Mouse (Mus musculus) hindbrain, embryonic 12.5 days (tissue): ENCODE results near the gene Grin2c. TPM values are rescaled to one million over a fixed set of nuclear protein-coding genes. Genes with fewer than 3 reads are reported as not detected.

ENCODE experiments used
- ATAC-seq: fragments of 200-750 bp; cut with Nextera tagmentation; 2 replicates; pipeline ENCODE4 v1.8.0; 2017; ENCODE audit warnings: moderate TSS enrichment; ENCODE audit not compliant: low FRiP score
- H3K27ac ChIP-seq: fragments of 300-500 bp; sonication (generic); 2 replicates; pipeline ENCODE4 v1.5.1; 2016; ENCODE audit warnings: mild to moderate bottlenecking
- H3K27me3 ChIP-seq: fragments of 300-500 bp; sonication (generic); 2 replicates; pipeline ENCODE4 v1.6.1; 2016; ENCODE audit warnings: mild to moderate bottlenecking
- H3K36me3 ChIP-seq: fragments of 300-500 bp; sonication (generic); 2 replicates; pipeline ENCODE4 v1.6.1; 2016; ENCODE audit warnings: mild to moderate bottlenecking
- H3K4me1 ChIP-seq: fragments of 300-500 bp; sonication (generic); 2 replicates; pipeline ENCODE4 v1.6.1; 2016
- H3K4me2 ChIP-seq: fragments of 300-500 bp; sonication (generic); replicated peaks from 2 replicates; pipeline ENCODE4 v1.6.1; 2016; ENCODE audit warnings: mild to moderate bottlenecking
- H3K4me3 ChIP-seq: fragments of 300-500 bp; sonication (generic); 2 replicates; pipeline ENCODE4 v1.5.1; 2016; ENCODE audit warnings: mild to moderate bottlenecking
- H3K9ac ChIP-seq: fragments of 300-500 bp; sonication (generic); 2 replicates; pipeline ENCODE4 v1.6.1; 2016; ENCODE audit warnings: mild to moderate bottlenecking, moderate library complexity
- H3K9me3 ChIP-seq: fragments of 300-500 bp; sonication (generic); replicated peaks from 2 replicates; pipeline ENCODE4 v1.6.1; 2016; ENCODE audit warnings: mild to moderate bottlenecking
- WGBS: fragments of 180-500 bp; shearing (Covaris S2); methylation state at CpG from one replicate; pipeline ENCODE4 v1.1.7; 2016; 5-methylcytosine and 5-hydroxymethylcytosine counted together
- polyA plus RNA-seq: library from polyadenylated mRNA; unstranded; fragments of >200 nt; fragmentation: Nextera tagmentation; extraction: Ambion mirVana; gene quantifications from 2 replicates; pipeline ENCODE4 v1.2.1, GENCODE M21; 2016

The Grin2c gene
- polyA plus RNA-seq, 1 experiment from 2014 or later, result 0.57 TPM

DNA sequence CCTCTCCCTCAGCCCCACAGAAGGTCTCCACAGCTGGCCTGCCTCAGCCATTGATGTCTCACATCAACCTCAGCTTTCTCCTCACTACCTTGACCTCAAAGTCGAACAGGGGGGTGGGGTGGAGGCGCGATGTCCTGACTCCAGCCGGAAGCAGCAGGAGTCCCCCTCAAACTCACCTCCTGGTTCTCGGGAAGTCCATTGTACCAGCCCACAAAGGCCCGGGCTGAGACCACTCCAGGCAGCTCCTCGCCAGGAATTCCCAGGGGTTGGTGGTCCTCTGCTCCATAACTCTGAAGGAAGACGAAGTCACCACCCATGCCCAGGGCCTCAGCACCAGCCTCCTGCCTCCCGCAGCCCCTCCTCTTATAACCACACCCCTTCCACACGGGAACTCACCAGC is 4.4 kb upstream of the Grin2c start:
- Histone ChIP-seq H3K36me3 (peaks cover 15% of the 10 kb centered on the region; the same call in 1 of the 2 replicates), H3K9ac (no peak overlapping the region), H3K4me1 (peaks cover 31% of the 10 kb centered on the region), H3K4me3 (no peak overlapping the region), H3K27ac (no peak overlapping the region), H3K9me3 (no peaks in the 10 kb centered on the region), H3K4me2 (no peak overlapping the region), H3K27me3 (peaks cover 34% of the 10 kb centered on the region)
- 72% methylated on average over 10 of the region's 10 CpGs for WGBS
- ATAC-seq, result no peak

DNA sequence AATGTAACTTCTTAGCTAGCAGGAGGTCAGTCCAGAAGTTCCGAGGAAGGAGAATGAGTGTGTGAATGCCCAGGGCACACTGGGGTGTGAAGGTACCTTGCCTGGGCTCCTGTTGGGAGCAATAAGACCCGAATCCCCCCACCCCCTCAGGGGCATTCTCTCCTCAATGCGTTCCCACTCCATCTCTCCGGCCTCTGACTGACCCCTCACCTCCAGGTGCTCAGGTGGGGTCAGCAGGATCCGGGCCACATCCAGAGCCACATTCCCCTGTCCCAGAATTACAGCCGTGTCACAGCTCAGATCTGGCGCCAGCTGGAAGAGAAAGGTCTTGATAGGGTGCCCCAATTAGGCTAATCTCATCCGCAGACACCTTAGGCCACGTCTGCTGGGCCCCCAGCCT is 4.0 kb upstream of the Grin2c start:
- Histone ChIP-seq H3K9ac (no peak overlapping the region), H3K27me3 (peaks cover 39% of the 10 kb centered on the region), H3K4me3 (no peak overlapping the region), H3K4me1 (peaks cover 31% of the 10 kb centered on the region), H3K4me2 (no peak overlapping the region), H3K27ac (no peak overlapping the region), H3K36me3 (peaks cover 15% of the 10 kb centered on the region; the same call in 1 of the 2 replicates), H3K9me3 (no peaks in the 10 kb centered on the region)
- 87% methylated on average over 9 of the region's 9 CpGs for WGBS
- no peak for ATAC-seq

DNA sequence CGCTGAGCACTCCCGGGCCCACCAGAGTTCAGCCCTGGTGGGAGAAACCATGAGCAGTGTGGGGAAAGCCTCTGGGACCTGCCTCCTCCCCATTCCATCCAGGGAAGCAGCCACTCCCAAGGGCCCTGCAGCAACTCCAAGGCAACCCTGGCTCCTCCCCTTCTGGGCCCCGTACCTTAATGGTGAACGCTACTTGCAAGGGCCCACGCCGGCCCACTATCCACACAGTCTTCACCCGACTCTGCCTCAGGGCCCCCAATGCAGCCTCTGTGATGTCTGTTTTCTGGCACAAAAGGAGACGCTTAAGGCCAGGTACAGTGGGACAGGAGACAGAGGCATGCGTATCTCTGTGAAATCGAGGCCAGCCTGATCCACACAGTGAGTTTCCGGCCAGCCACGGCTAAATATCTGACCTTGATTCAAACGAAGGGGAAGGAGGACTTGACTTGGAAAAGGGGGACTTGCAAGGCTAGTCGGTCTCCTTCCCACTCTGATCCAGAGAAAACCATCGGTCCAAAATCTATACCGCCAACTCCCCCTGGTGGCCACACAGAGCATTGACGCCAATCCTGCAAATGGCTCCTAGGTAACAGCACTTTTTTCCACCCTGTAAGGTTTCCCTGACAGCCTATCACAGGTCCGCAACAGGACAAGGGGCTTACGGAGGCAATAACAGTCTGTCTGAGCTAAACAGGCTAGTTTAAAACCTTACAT is 3.3 kb upstream of the Grin2c start:
- Histone ChIP-seq H3K27ac (no peak overlapping the region), H3K4me1 (peaks cover 30% of the 10 kb centered on the region), H3K36me3 (peaks cover 15% of the 10 kb centered on the region; the same call in 1 of the 2 replicates), H3K4me2 (no peak overlapping the region), H3K27me3 (peaks cover 46% of the 10 kb centered on the region), H3K9me3 (no peaks in the 10 kb centered on the region), H3K9ac (no peak overlapping the region), H3K4me3 (no peak overlapping the region)
- 36% methylated on average over 19 of the region's 19 CpGs for WGBS
- ATAC-seq, result no peak

DNA sequence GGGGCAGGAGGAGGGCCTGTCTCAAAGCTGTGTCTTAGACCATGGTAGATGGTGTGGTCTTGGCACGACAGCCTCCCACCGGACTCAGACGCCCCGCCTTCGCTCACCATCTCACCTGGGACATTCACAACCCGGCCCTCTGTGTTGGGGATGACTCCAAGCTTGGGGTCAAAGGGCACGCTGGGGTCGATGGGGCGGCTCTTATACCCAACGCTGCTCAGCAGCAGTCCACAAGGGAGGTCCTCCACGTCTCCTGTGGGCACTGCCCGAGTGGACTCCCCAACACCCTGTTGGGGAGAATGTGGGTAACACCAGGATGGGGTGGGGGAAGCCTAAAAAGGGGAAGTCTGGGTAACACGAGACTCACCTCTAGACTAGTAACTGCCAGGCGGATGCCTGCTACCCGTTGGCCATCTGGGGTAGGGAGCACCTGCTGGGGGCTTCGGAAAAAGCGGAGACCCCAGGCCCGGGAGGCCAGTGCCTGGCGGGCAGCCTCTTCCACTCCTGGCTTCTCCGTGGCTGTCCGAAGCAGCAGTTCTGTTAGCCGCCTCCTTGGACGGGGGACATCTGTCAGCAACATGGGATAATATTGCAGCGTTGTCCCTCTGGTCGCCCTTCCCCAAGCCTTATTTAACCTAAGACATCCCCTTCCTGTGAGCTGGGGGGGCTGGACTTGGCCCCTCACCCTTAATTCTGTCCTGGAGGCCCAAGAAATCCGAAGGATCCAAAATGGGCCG is 2.5 kb upstream of the Grin2c start:
- Histone ChIP-seq H3K36me3 (peaks cover 15% of the 10 kb centered on the region; the same call in 1 of the 2 replicates), H3K27me3 (peaks cover 54% of the 10 kb centered on the region), H3K9ac (no peak overlapping the region; the same call in 1 of the 2 replicates), H3K9me3 (no peaks in the 10 kb centered on the region), H3K4me3 (no peak overlapping the region), H3K4me2 (no peak overlapping the region), H3K27ac (no peak overlapping the region), H3K4me1 (peaks cover 32% of the 10 kb centered on the region)
- 86% methylated on average over 25 of the region's 27 CpGs for WGBS
- no peak for ATAC-seq

DNA sequence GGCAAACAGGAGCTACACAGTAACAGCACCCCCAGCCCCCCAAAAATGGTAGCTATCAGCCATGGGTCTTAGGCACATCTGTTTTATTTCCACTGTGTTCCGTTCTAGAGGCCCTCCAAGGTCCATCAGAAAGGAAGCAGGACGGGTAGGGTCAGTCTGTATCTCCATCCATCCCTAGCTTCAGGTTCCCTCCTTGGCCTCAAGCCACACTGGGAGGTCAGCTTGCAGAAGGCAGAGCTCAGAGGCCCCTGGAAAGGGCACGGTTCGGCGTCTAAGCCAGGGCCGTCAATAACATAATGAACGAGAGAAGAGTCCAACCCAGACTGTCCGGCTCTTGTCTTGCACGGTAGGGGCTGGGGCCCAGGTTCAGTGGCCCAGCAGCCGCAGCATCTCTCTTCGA is 915 bp upstream of the Grin2c start:
- Histone ChIP-seq H3K27me3 (peaks cover 69% of the 10 kb centered on the region), H3K9ac (no peak overlapping the region), H3K4me3 (no peak overlapping the region), H3K9me3 (no peaks in the 10 kb centered on the region), H3K4me1 (peaks cover 32% of the 10 kb centered on the region), H3K27ac (no peak overlapping the region), H3K36me3 (peaks cover 15% of the 10 kb centered on the region; the same call in 1 of the 2 replicates), H3K4me2 (no peak overlapping the region)
- ATAC-seq, result no peak
- WGBS, result 63% methylated on average over 11 of the region's 11 CpGs

DNA sequence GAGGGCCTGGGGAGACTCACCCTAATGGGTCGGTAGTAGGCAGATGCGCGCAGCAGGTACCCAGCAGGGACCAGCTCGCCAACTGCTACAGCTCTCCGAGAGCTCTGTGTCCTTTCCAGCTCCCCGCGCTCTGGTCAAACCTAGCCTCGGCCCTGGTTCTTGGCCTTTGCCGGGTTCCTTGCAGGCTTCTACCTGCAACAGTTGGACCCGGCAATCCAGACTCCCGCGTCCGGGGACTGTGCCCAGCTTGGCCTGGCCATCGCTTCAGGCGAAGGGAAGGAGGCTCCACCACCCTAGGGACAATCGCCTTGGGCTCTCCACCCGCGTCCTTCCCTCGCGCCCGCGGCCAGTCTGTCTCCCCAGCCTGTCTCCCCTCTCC is 654 bp downstream of the Grin2c start:
- peak overlapping the region; percentile 35 for H3K4me3 ChIP-seq
- ATAC-seq, result no peak
- 2% methylated on average over 22 of the region's 22 CpGs for WGBS
- H3K4me1 ChIP-seq, result peaks cover 32% of the 10 kb centered on the region
- peak overlapping the region; percentile 55; the same call in 1 of the 2 replicates for H3K9ac ChIP-seq
- H3K36me3 ChIP-seq, result peaks cover 15% of the 10 kb centered on the region; the same call in 1 of the 2 replicates
- peaks cover 85% of the 10 kb centered on the region for H3K27me3 ChIP-seq
- H3K27ac ChIP-seq, result no peak overlapping the region
- H3K4me2 ChIP-seq, result peak overlapping the region; percentile 60
- no peaks in the 10 kb centered on the region for H3K9me3 ChIP-seq

DNA sequence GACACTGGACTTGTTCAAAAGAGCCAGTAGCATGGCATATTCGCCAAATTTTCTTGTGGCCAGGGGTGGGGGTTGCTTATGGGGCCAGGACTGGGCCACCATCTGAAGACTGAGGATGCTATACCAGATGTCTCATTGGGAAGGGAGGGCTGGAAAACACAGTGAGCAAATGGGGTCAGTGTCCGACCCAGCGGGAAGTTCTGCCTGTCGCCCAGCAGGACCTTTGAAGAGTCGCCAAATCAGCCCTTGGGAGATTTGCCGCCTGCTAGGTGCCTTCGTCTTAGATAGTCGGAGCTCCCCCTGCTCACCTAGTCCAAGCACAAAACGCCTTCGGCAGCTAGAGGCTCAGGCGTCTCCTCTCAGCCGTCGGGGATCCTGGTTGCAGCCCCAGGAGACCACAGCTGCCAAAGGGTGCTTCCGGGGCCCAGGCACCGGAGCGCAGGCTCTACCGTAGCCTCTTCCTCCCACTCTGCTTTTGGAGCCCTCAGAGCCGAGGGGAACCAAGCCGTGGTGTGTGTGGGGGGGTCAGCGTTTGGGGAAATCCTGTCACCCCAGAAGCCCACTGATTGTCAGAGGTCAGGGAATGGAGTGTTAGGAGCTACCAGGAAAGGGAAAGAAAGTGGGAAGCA is 1.2 kb downstream of the Grin2c start:
- Histone ChIP-seq H3K36me3 (peaks cover 15% of the 10 kb centered on the region; the same call in 1 of the 2 replicates), H3K9me3 (no peaks in the 10 kb centered on the region), H3K4me3 (no peak overlapping the region; the same call in 1 of the 2 replicates), H3K9ac (no peak overlapping the region), H3K27ac (no peak overlapping the region), H3K4me1 (peaks cover 32% of the 10 kb centered on the region), H3K27me3 (peaks cover 90% of the 10 kb centered on the region), H3K4me2 (peak overlapping the region; percentile 60)
- no peak for ATAC-seq
- WGBS, result 5% methylated on average over 20 of the region's 20 CpGs

DNA sequence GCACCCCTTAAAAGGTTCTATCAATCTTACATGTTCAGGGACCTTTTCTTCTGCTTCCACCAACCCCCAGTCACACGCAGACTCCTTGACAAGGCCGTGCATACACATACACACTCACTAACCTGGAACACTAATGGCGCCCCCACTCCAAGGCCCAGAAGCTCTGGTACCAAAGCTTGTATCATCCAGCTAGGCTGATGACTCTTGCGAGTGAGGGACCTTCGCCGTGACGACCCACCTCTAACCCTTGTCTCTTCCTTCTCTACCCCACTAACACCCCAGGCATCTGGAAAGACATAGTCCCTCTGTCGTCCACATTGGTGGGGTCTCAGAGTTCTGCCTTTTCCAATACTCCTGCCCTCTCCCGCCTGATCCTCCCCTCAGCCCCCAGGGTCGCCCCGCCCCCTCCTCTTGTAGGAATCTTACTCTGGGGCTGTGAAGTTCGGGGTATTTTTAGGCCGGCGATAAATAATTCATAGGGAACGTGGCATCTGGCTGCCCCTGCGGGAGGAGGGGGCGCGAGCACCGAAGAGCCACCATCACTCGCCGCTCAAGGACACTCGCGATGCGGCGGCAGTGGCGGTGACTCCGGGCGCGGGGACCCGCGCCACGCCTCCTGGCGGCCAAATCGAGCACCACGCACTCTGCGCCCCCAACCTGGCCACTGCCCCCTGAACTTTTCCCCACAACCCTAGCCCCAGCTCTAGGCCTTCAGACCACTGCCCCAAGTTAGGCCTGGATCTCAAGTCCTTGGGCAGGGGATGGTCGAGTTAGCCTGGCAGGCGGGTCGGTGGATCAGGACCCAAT is 2.0 kb downstream of the Grin2c start:
- H3K9ac ChIP-seq, result 0 out of 2 replicates have a peak overlapping the region, but pooled peaks have one; percentile 23
- WGBS, result 6% methylated on average over 38 of the region's 39 CpGs
- peak; percentile 26; the same call in 1 of the 2 replicates for ATAC-seq

DNA sequence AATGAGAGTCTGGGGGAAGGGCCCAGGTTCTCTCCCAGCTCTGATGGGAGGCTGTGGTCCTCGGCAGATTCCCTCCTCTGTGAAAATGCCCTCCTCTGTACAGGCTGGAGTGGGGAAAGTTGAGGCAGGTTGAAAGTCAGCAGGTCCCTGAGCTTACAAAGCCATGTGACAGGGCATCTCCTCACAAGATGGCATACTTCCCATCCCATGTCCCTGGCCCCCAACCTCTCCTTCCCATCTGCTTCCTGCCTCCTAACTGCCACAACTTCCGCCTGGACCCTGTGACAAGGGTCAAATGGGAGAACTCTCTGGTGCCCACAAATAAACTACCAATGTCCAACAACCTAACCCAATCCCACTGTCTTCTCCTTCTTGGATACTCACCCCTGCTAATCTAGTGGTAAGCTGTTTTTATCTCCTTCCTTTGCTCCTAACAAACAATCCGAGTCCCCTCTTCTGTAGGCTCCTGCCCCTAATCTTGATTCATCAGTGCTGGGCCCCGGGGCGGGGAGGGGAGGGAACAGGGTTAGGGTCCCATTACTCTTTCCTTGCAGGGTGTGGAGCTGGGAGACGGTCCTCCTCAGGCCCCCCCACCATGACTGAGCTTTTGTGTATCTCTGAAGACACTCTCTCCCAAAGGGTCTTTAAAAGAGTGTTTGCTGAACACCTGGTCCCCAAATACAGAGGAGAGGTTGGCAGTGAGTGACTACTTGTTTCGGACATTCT is 2.7 kb downstream of the Grin2c start:
- H3K9me3 ChIP-seq, result no peaks in the 10 kb centered on the region
- H3K4me2 ChIP-seq, result no peak overlapping the region
- H3K4me3 ChIP-seq, result no peak overlapping the region
- no peak overlapping the region for H3K9ac ChIP-seq
- H3K27me3 ChIP-seq, result peaks cover 99% of the 10 kb centered on the region
- H3K27ac ChIP-seq, result no peak overlapping the region
- peaks cover 11% of the 10 kb centered on the region; the same call in 1 of the 2 replicates for H3K36me3 ChIP-seq
- ATAC-seq, result no peak
- peaks cover 28% of the 10 kb centered on the region for H3K4me1 ChIP-seq
- 71% methylated on average over 7 of the region's 7 CpGs for WGBS

More for the DNA sequence above, 2.0 kb downstream of the Grin2c start:
- H3K27me3 ChIP-seq, result peaks cover 98% of the 10 kb centered on the region
- peak overlapping the region; percentile 21 for H3K4me3 ChIP-seq
- H3K4me2 ChIP-seq, result peak overlapping the region; percentile 50
- peaks cover 30% of the 10 kb centered on the region for H3K4me1 ChIP-seq
- no peak overlapping the region for H3K27ac ChIP-seq
- H3K36me3 ChIP-seq, result peaks cover 15% of the 10 kb centered on the region; the same call in 1 of the 2 replicates
- no peaks in the 10 kb centered on the region for H3K9me3 ChIP-seq

DNA sequence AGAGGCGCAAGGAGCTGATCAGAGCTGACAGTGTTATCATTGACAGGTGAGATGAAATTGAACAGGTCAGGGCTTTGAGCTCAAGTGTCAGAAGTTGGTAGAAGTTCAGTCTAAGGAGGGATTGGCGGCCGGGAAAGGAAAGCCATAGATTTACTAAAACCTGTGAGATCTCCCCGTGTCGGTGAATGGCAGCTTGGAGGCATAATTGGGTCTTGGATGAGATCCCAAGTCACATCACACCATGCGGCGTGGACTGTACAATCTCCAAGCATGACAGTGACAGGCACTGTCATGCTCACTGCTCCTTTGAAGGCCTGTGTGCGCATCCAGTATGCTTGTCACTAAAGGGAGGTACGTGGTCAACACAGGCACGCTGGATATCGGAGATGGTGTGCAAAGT is 4.1 kb downstream of the Grin2c start:
- Histone ChIP-seq H3K4me1 (peaks cover 31% of the 10 kb centered on the region), H3K4me3 (no peak overlapping the region), H3K27me3 (peaks cover 99% of the 10 kb centered on the region), H3K9me3 (no peaks in the 10 kb centered on the region), H3K9ac (no peak overlapping the region), H3K4me2 (no peak overlapping the region), H3K36me3 (no peaks in the 10 kb centered on the region), H3K27ac (no peak overlapping the region)
- WGBS, result 82% methylated on average over 11 of the region's 11 CpGs
- ATAC-seq, result no peak

DNA sequence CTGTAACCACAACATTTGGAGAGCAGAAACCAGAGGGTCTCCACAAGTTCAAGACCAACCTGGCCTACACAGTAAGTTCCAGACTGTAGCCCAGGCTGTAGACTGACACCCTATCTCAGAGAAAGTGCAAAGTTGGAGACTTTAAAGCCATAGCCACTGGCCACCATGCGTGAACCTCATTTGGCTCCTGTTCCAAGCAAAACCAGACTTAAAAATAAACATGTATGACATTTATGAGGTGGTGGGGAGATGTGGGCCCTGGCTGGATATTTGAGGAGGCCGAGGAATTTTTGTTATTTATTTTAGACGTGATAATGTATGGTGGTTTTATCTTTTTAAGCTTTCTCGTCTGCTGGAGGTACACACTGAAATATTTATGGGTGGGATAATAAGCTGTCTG is 7.9 kb downstream of the Grin2c start:
- H3K4me2 ChIP-seq, result no peak overlapping the region
- 88% methylated on average over 4 of the region's 4 CpGs for WGBS
- no peaks in the 10 kb centered on the region for H3K36me3 ChIP-seq
- H3K9ac ChIP-seq, result no peak overlapping the region
- no peak for ATAC-seq
- peaks cover 7% of the 10 kb centered on the region for H3K4me1 ChIP-seq
- H3K9me3 ChIP-seq, result no peaks in the 10 kb centered on the region
- H3K27ac ChIP-seq, result no peak overlapping the region
- peaks cover 99% of the 10 kb centered on the region for H3K27me3 ChIP-seq
- H3K4me3 ChIP-seq, result no peak overlapping the region
